Mouse (Mus musculus) kidney, adult 18-20 months (tissue): ENCODE results near the gene Hinfp.
"Not testable (repeated sequence)": the region's sequence is repeated elsewhere in the genome, so short reads cannot be mapped to it uniquely, and the experiment has no call there.

Source experiments
- DNase-seq: peaks from one replicate; pipeline ENCODE4 v3.0.0; 2021

Hinfp gene

GRCm38 (mm10) chr9:44330736-44331135 is 25.3 kb upstream of the Hinfp start:
- no peak for DNase-seq

- no peak for DNase-seq
Observed at GRCm38 (mm10) chr9:44327926-44328325, 22.5 kb upstream of the Hinfp start.

GRCm38 (mm10) chr9:44327064-44327711 is 21.7 kb upstream of the Hinfp start:
- peak; percentile 37 for DNase-seq

- DNase-seq, result peak; percentile 87
Observed at GRCm38 (mm10) chr9:44326371-44327063, 21.0 kb upstream of the Hinfp start.

- DNase-seq, result no peak
Observed at GRCm38 (mm10) chr9:44325768-44326370, 20.4 kb upstream of the Hinfp start, which contains the start of gene Dpagt1. Gene Dpagt1 (plus strand): TSS chr9:44326019.

GRCm38 (mm10) chr9:44325032-44325767 is 19.7 kb upstream of the Hinfp start:
- not testable (repeated sequence) for DNase-seq

- no peak for DNase-seq
Observed at GRCm38 (mm10) chr9:44324147-44324546, 18.7 kb upstream of the Hinfp start.

- DNase-seq, result not testable (repeated sequence)
Observed at GRCm38 (mm10) chr9:44323656-44324055, 18.2 kb upstream of the Hinfp start.

GRCm38 (mm10) chr9:44320799-44321133 is 15.3 kb upstream of the Hinfp start:
- no peak for DNase-seq

GRCm38 (mm10) chr9:44319887-44320798 is 14.7 kb upstream of the Hinfp start, which contains the start of gene C2cd2l:
Gene C2cd2l (minus strand): TSS chr9:44320285.
- peak; percentile 89 for DNase-seq

GRCm38 (mm10) chr9:44319105-44319886 is 13.8 kb upstream of the Hinfp start:
- no peak for DNase-seq

GRCm38 (mm10) chr9:44318826-44319095 is 13.3 kb upstream of the Hinfp start:
- no peak for DNase-seq

GRCm38 (mm10) chr9:44318076-44318825 is 12.8 kb upstream of the Hinfp start:
- peak; percentile 76 for DNase-seq

- DNase-seq, result no peak
Observed at GRCm38 (mm10) chr9:44317452-44317851, 12.0 kb upstream of the Hinfp start.

- DNase-seq, result no peak
Observed at GRCm38 (mm10) chr9:44314910-44315309, 9.4 kb upstream of the Hinfp start.

GRCm38 (mm10) chr9:44314257-44314547 is 8.7 kb upstream of the Hinfp start:
- DNase-seq, result no peak

GRCm38 (mm10) chr9:44313476-44314256 is 8.2 kb upstream of the Hinfp start:
- no peak for DNase-seq

- peak; percentile 52 for DNase-seq
Observed at GRCm38 (mm10) chr9:44311136-44312134, 6.0 kb upstream of the Hinfp start.

- no peak for DNase-seq
Observed at GRCm38 (mm10) chr9:44310750-44311135, 5.3 kb upstream of the Hinfp start.
